ENCODE assay signal across 7 mouse cellular contexts in genomic region chr1:48708606-48709005, GRCm38 (mm10).
DNase-seq lines count a peak whose midpoint lies in the region.
"Not testable (repeated sequence)": the region's sequence is repeated elsewhere in the genome, so short reads cannot be mapped to it uniquely, and the experiment has no call there.

No protein-coding gene starts in this region.

- intact Hi-C loops in left cerebral cortex, postnatal 4 days (cut with DNase I): not testable (repeated sequence)

- peak; percentile 27 for DNase-seq in adrenal gland, postnatal 14 days
- peak; percentile 46 for DNase-seq in cerebellum, postnatal 10 days
- DNase-seq in heart, adult 11 months: peak; percentile 81
- peak; percentile 14 for DNase-seq in kidney, adult 11 months
- peak; percentile 33 to 40 for DNase-seq in kidney, postnatal 4 days
- DNase-seq in left cerebral cortex, postnatal 4 days: peak; percentile 11
- DNase-seq in ovary, postnatal 14 days (ENCODE audit: low spot score): peak; percentile 5

Comparison
In these comparisons a context has a peak if more than half of its experiments do, and no peak if none do; other contexts are left out.
1. Peak in every context shown above with its lines: DNase-seq.
2. DNase-seq: peak in every context shown above with its lines; median percentile 81 in heart, adult 11 months; 46 in cerebellum, postnatal 10 days; 36 in kidney, postnatal 4 days; 27 in adrenal gland, postnatal 14 days; 14 in kidney, adult 11 months; 11 in left cerebral cortex, postnatal 4 days; 5 in ovary, postnatal 14 days.